Comparison of ENCODE assay signal across 17 mouse cellular contexts in the genomic region with DNA sequence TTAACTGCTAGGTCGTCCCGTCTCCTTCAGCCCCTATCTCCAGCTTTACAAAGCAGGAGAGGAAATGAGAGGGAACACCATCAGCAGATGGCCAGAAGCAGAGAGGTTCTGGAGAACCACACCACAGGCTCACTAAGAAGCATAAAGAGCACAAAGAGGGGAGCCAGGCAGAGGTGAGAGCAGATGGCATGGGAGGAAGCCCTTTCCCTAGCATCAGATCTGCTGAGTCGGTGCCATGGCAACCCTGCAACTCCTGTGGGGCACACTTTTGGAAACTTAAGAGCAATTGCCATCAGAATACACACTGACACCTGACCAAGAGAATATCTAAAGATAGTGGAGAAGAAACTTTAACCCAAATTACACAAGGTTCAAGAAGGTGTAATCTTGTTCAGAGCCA. TPM values are rescaled to one million over a fixed set of nuclear protein-coding genes. Genes with fewer than 3 reads are reported as not detected.
"Had no signal": no experiment of that assay in that cellular context is flagged by ENCODE, and none has a peak within 500 bp of the region (broad histone marks: within the 10 kb centered on the region; RNA-seq: fewer than 3 reads in every experiment).

No protein-coding gene starts in this region.

- H3K4me1 ChIP-seq: kidney, embryonic 15.5 days; limb, embryonic 10.5 days; limb, embryonic 13.5 days; liver, embryonic 12.5 days had no signal

- H3K9ac ChIP-seq: kidney, embryonic 15.5 days; limb, embryonic 13.5 days; liver, embryonic 12.5 days; liver, embryonic 15.5 days; neural tube, embryonic 13.5 days had no signal

- H3K4me2 ChIP-seq: kidney, embryonic 15.5 days; limb, embryonic 13.5 days; liver, embryonic 12.5 days; liver, embryonic 15.5 days; midbrain, embryonic 11.5 days; neural tube, embryonic 13.5 days had no signal

- ATAC-seq: liver, embryonic 12.5 days had no signal

- DNase-seq: kidney, postnatal 36 days; layer of hippocampus, adult 9-11 months; lung, adult 2 months; lung, postnatal 14 days; lung, postnatal 4 days; midbrain, embryonic 14.5 days; retina, postnatal 1 day; thymus, adult 18-20 months; thymus, postnatal 36 days had no signal

- H3K36me3 ChIP-seq: liver, embryonic 15.5 days had no signal

- H3K4me3 ChIP-seq: kidney, embryonic 15.5 days; limb, embryonic 10.5 days; limb, embryonic 13.5 days; liver, embryonic 12.5 days; liver, embryonic 15.5 days; myocyte; neural tube, embryonic 13.5 days had no signal

- H3K27ac ChIP-seq: kidney, embryonic 15.5 days; limb, embryonic 10.5 days; limb, embryonic 13.5 days; liver, embryonic 12.5 days; liver, embryonic 15.5 days; neural tube, embryonic 13.5 days had no signal

- H3K27me3 ChIP-seq: kidney, embryonic 15.5 days; limb, embryonic 13.5 days; liver, embryonic 12.5 days; liver, embryonic 15.5 days; neural tube, embryonic 13.5 days had no signal

- H3K9me3 ChIP-seq: kidney, embryonic 15.5 days; limb, embryonic 10.5 days; limb, embryonic 13.5 days; liver, embryonic 12.5 days; liver, embryonic 15.5 days; neural tube, embryonic 13.5 days had no signal

RNA-seq across cellular contexts. Expression of a gene that starts 57.3 kb away (rescaled TPM):
- polyA plus RNA-seq: liver, embryonic 12.5 days had no signal
